Mouse (Mus musculus) induced T-regulatory cell, adult 2 months (primary cell): Measurements from ENCODE around the gene Zfp536.

Source experiments
- DNase-seq: peaks from one replicate; pipeline ENCODE4 v3.0.0-alpha.2; 2012; ENCODE audit warnings: low read depth

Zfp536 gene

GRCm38 (mm10) chr7:37773312-37773702, at the start of gene Zfp536:
TSS of gene Zfp536 (minus strand) at chr7:37773641.
- no peak for DNase-seq

GRCm38 (mm10) chr7:37820670-37821301, 47.3 kb upstream of the Zfp536 start:
- no peak for DNase-seq

GRCm38 (mm10) chr7:37818631-37819340, 45.3 kb upstream of the Zfp536 start:
- DNase-seq: no peak

GRCm38 (mm10) chr7:37816901-37817300, 43.5 kb upstream of the Zfp536 start:
- DNase-seq: no peak

- no peak for DNase-seq
Observed at GRCm38 (mm10) chr7:37814844-37815406, 41.5 kb upstream of the Zfp536 start.

- no peak for DNase-seq
Observed at GRCm38 (mm10) chr7:37813676-37814075, 40.2 kb upstream of the Zfp536 start.

GRCm38 (mm10) chr7:37809908-37810307, 36.5 kb upstream of the Zfp536 start:
- no peak for DNase-seq

- DNase-seq: no peak
Observed at GRCm38 (mm10) chr7:37809001-37809400, 35.6 kb upstream of the Zfp536 start.

GRCm38 (mm10) chr7:37801160-37801559, 27.7 kb upstream of the Zfp536 start:
- no peak for DNase-seq

GRCm38 (mm10) chr7:37788721-37789120, 15.3 kb upstream of the Zfp536 start:
- no peak for DNase-seq

- DNase-seq: peak; percentile 15
Observed at GRCm38 (mm10) chr7:37775502-37775901, 2.1 kb upstream of the Zfp536 start.

GRCm38 (mm10) chr7:37774463-37774970, 1.1 kb upstream of the Zfp536 start:
- DNase-seq: no peak

GRCm38 (mm10) chr7:37773906-37774305, 465 bp upstream of the Zfp536 start:
- DNase-seq: no peak

GRCm38 (mm10) chr7:37772376-37773311, 797 bp downstream of the Zfp536 start:
- no peak for DNase-seq

GRCm38 (mm10) chr7:37771491-37772375, 1.7 kb downstream of the Zfp536 start:
- DNase-seq: no peak

- no peak for DNase-seq
Observed at GRCm38 (mm10) chr7:37770400-37771050, 2.9 kb downstream of the Zfp536 start.

- no peak for DNase-seq
Observed at GRCm38 (mm10) chr7:37769526-37770399, 3.7 kb downstream of the Zfp536 start.

- no peak for DNase-seq
Observed at GRCm38 (mm10) chr7:37769004-37769403, 4.4 kb downstream of the Zfp536 start.

GRCm38 (mm10) chr7:37768310-37768940, 5.0 kb downstream of the Zfp536 start:
- no peak for DNase-seq
